Mouse (Mus musculus) CH12.LX (cell line): ENCODE measurements around the gene Kdm2b. TPM values are rescaled to one million over a fixed set of nuclear protein-coding genes. Genes with fewer than 3 reads are reported as not detected.

Experiments
- DNase-seq: peaks from one replicate; pipeline ENCODE4 v3.0.0-alpha.2; 2013; ENCODE audit errors: extremely low read depth
- H3K27ac ChIP-seq: 2 replicates; pipeline ENCODE4 v1.5.1; 2012; ENCODE audit warnings: low read depth, mild to moderate bottlenecking, control low read depth, moderate library complexity; ENCODE audit not compliant: insufficient read depth
- H3K27me3 ChIP-seq: replicated peaks from 2 replicates; pipeline ENCODE3; 2012; ENCODE audit warnings: inconsistent platforms
- H3K36me3 ChIP-seq, 2 experiments: replicated peaks in 1 of 2; 2 replicates each; pipeline versions ENCODE3 to v1.6.1; 2012; ENCODE audit warnings: inconsistent platforms in 1 of 2, low read length in 1 of 2, mild to moderate bottlenecking in 1 of 2, mixed read lengths in 1 of 2, moderate library complexity in 1 of 2; ENCODE audit not compliant: control insufficient read depth in 1 of 2, insufficient read depth in 1 of 2
- H3K4me1 ChIP-seq, 2 experiments: 2 replicates each; pipeline ENCODE4 v1.6.1; 2012; ENCODE audit warnings: inconsistent platforms in 1 of 2, moderate library complexity in 1 of 2; ENCODE audit not compliant: insufficient read depth in 2 of 2, control insufficient read depth in 1 of 2
- H3K4me2 ChIP-seq: 2 replicates; pipeline ENCODE4 v1.6.1; 2012; ENCODE audit warnings: low read depth, mild to moderate bottlenecking, control low read depth; ENCODE audit not compliant: poor library complexity, insufficient read depth, severe bottlenecking
- H3K4me3 ChIP-seq, 3 experiments: fragments of 150-350 bp in 1 of 3; sonication (generic) in 1 of 3; replicated peaks in 1 of 3; 2 replicates each; pipeline versions ENCODE3 to v1.5.1; 2011 to 2012; ENCODE audit warnings: low read depth in 2 of 3, low read length in 2 of 3, mild to moderate bottlenecking in 2 of 3, moderate library complexity in 2 of 3, control low read depth in 1 of 3, improper control_type of control experiment in 1 of 3, inconsistent platforms in 1 of 3, mixed read lengths in 1 of 3; ENCODE audit not compliant: poor library complexity in 1 of 3
- H3K79me2 ChIP-seq: replicated peaks from 2 replicates; pipeline ENCODE4 v1.6.1; 2012; ENCODE audit warnings: mild to moderate bottlenecking, moderate library complexity; ENCODE audit not compliant: control insufficient read depth, poor library complexity, insufficient read depth, severe bottlenecking; ENCODE audit errors: extremely low read depth
- H3K9ac ChIP-seq: 2 replicates; pipeline ENCODE4 v1.6.1; 2012; ENCODE audit warnings: low read depth, mild to moderate bottlenecking, control low read depth, moderate library complexity; ENCODE audit not compliant: insufficient read depth
- H3K9me3 ChIP-seq: replicated peaks from 2 replicates; pipeline ENCODE3; 2012; ENCODE audit warnings: low read length, inconsistent platforms, mixed read lengths
- BHLHE40 ChIP-seq: IDR thresholded peaks from 2 replicates; pipeline ENCODE4 v1.6.1; 2011; ENCODE audit warnings: mild to moderate bottlenecking, low read depth, low read length, improper control_type of control experiment
- CHD1 ChIP-seq: IDR thresholded peaks from 2 replicates; pipeline ENCODE4 v1.6.1; 2012; ENCODE audit warnings: low read depth, low read length, improper control_type of control experiment, inconsistent platforms
- CHD2 ChIP-seq: IDR thresholded peaks from 2 replicates; pipeline ENCODE4 v1.6.1; 2011; ENCODE audit warnings: low read length, improper control_type of control experiment
- CTCF ChIP-seq, 2 experiments: IDR thresholded peaks in 1 of 2; conservative IDR thresholded peaks in 1 of 2; 2 replicates each; pipeline ENCODE4 v1.5.1; 2011 to 2012; ENCODE audit warnings: low read depth in 2 of 2, low read length in 2 of 2, improper control_type of control experiment in 1 of 2, inconsistent platforms in 1 of 2, mild to moderate bottlenecking in 1 of 2, moderate library complexity in 1 of 2
- E2F4 ChIP-seq: IDR thresholded peaks from 2 replicates; pipeline ENCODE4 v1.6.1; 2011; ENCODE audit warnings: low read depth, low read length, improper control_type of control experiment; ENCODE audit not compliant: insufficient replicate concordance
- EP300 ChIP-seq: IDR thresholded peaks from 2 replicates; pipeline ENCODE4 v1.6.1; 2011; ENCODE audit warnings: low read length, improper control_type of control experiment
- ETS1 ChIP-seq: conservative IDR thresholded peaks from 2 replicates; pipeline ENCODE4 v1.6.1; 2012; ENCODE audit warnings: low read depth, mild to moderate bottlenecking, inconsistent platforms, low read length, improper control_type of control experiment, moderate library complexity
- IRF4 ChIP-seq: IDR thresholded peaks from 2 replicates; pipeline ENCODE4 v1.6.1; 2014; ENCODE audit warnings: low read depth, mild to moderate bottlenecking, inconsistent platforms, low read length, improper control_type of control experiment
- JUN ChIP-seq: IDR thresholded peaks from 2 replicates; pipeline ENCODE4 v1.6.1; 2011; ENCODE audit warnings: low read depth, mild to moderate bottlenecking, low read length, improper control_type of control experiment, moderate library complexity; ENCODE audit not compliant: insufficient read depth
- JUND ChIP-seq: conservative IDR thresholded peaks from 2 replicates; pipeline ENCODE4 v1.6.1; 2011; ENCODE audit warnings: low read depth, low read length, improper control_type of control experiment
- KAT2A ChIP-seq: IDR thresholded peaks from 2 replicates; pipeline ENCODE4 v1.6.1; 2012; ENCODE audit warnings: low read length, improper control_type of control experiment, inconsistent platforms; ENCODE audit not compliant: insufficient replicate concordance
- MAFK ChIP-seq: IDR thresholded peaks from 2 replicates; pipeline ENCODE4 v1.6.1; 2011; ENCODE audit warnings: low read length, improper control_type of control experiment; ENCODE audit not compliant: insufficient replicate concordance
- MAX ChIP-seq: IDR thresholded peaks from 2 replicates; pipeline ENCODE4 v1.6.1; 2011; ENCODE audit warnings: low read length, improper control_type of control experiment
- MAZ ChIP-seq: IDR thresholded peaks from 2 replicates; pipeline ENCODE4 v1.6.1; 2012; ENCODE audit warnings: low read depth, mild to moderate bottlenecking, inconsistent platforms, low read length, improper control_type of control experiment, moderate library complexity
- MXI1 ChIP-seq: IDR thresholded peaks from 2 replicates; pipeline ENCODE4 v1.6.1; 2011; ENCODE audit warnings: mild to moderate bottlenecking, low read depth, low read length, improper control_type of control experiment
- NRF1 ChIP-seq: IDR thresholded peaks from 2 replicates; pipeline ENCODE4 v1.6.1; 2014; ENCODE audit warnings: low read depth, mild to moderate bottlenecking, inconsistent platforms, low read length, improper control_type of control experiment, moderate library complexity
- POLR2AphosphoS2 ChIP-seq: IDR thresholded peaks from 2 replicates; pipeline ENCODE4 v1.6.1; 2011; ENCODE audit warnings: low read depth, low read length, improper control_type of control experiment
- RAD21 ChIP-seq: IDR thresholded peaks from 2 replicates; pipeline ENCODE4 v1.6.1; 2011; ENCODE audit warnings: low read depth, mild to moderate bottlenecking, low read length, improper control_type of control experiment, moderate library complexity
- RCOR1 ChIP-seq: conservative IDR thresholded peaks from 2 replicates; pipeline ENCODE4 v1.6.1; 2012; ENCODE audit warnings: low read depth, mild to moderate bottlenecking, inconsistent platforms, low read length, improper control_type of control experiment
- SMC3 ChIP-seq: IDR thresholded peaks from 2 replicates; pipeline ENCODE4 v1.6.1; 2011; ENCODE audit warnings: low read depth, low read length, improper control_type of control experiment
- TBP ChIP-seq: conservative IDR thresholded peaks from 2 replicates; pipeline ENCODE4 v1.6.1; 2011; ENCODE audit warnings: low read depth, low read length, improper control_type of control experiment
- TCF12 ChIP-seq: IDR thresholded peaks from 2 replicates; pipeline ENCODE4 v1.6.1; 2014; ENCODE audit warnings: low read depth, mild to moderate bottlenecking, inconsistent platforms, low read length, improper control_type of control experiment
- UBTF ChIP-seq: IDR thresholded peaks from 2 replicates; pipeline ENCODE4 v1.6.1; 2012; ENCODE audit warnings: low read depth, mild to moderate bottlenecking, inconsistent platforms, low read length, improper control_type of control experiment, moderate library complexity
- USF1 ChIP-seq: IDR thresholded peaks from 2 replicates; pipeline ENCODE4 v1.6.1; 2014; ENCODE audit warnings: low read depth, mild to moderate bottlenecking, inconsistent platforms, low read length, improper control_type of control experiment
- ZKSCAN1 ChIP-seq: IDR thresholded peaks from 2 replicates; pipeline ENCODE4 v1.6.1; 2012; ENCODE audit warnings: low read depth, inconsistent platforms, low read length, improper control_type of control experiment, borderline replicate concordance
- ZMIZ1 ChIP-seq: IDR thresholded peaks from 2 replicates; pipeline ENCODE4 v1.6.1; 2012; ENCODE audit warnings: low read depth, mild to moderate bottlenecking, inconsistent platforms, low read length, improper control_type of control experiment
- ZNF384 ChIP-seq: IDR thresholded peaks from 2 replicates; pipeline ENCODE4 v1.6.1; 2012; ENCODE audit warnings: low read depth, low read length, improper control_type of control experiment, inconsistent platforms
- dilution Hi-C: fragments of 300-500 bp; cut with MboI; formaldehyde crosslinking; loops from 2 replicates; pipeline ENCODE4 v1.14.3; 2020; ENCODE audit warnings: low sequenced_read_pairs; ENCODE audit not compliant: extremely low pct_unique_long_range_greater_than_20kb, extremely low pct_ligation_motif_present
- in situ Hi-C: fragments of 300-500 bp; cut with MboI; formaldehyde crosslinking; loops from 3 replicates; pipeline ENCODE4 v1.14.3; 2019; ENCODE audit warnings: low sequenced_read_pairs, low pct_ligation_motif_present, low pct_unique_long_range_greater_than_20kb, mixed read lengths
- polyA plus RNA-seq: library from polyadenylated mRNA; unstranded; fragments of >175 nt; gene quantifications from 2 replicates; pipeline ENCODE4 v1.2.1, GENCODE M21; 2012; ENCODE audit warnings: low read depth; ENCODE audit not compliant: insufficient read length
- total RNA-seq, 2 experiments: library from RNA; depleted of rRNA; stranded (reverse); fragments of 300-350 nt in 1 of 2; fragments of >200 nt in 1 of 2; gene quantifications; 2 replicates each; pipeline ENCODE4 v1.2.3; 2012 to 2014

Kdm2b gene
- total and polyA plus RNA-seq, 3 experiments, result 69.3 to 138 (median 80.1) TPM

- H3K4me1 ChIP-seq, result peaks cover 0 to 21% of the 10 kb centered on the region in 2 experiments; a peak in 2 of 4 replicates
- no peak overlapping the region for H3K4me3 ChIP-seq
- H3K27ac ChIP-seq, result no peak overlapping the region
- H3K79me2 ChIP-seq, result 0 out of 2 replicates have a peak, but pooled peaks cover 2% of the 10 kb centered on the region
- no peak for TF ChIP-seq ZKSCAN1
- no peak for TF ChIP-seq KAT2A
- no peak for TF ChIP-seq TCF12
- H3K9me3 ChIP-seq, result no peaks in the 10 kb centered on the region
- in situ Hi-C loops (no loop called here), dilution Hi-C loops (no loop called here)
- H3K9ac ChIP-seq, result no peak overlapping the region
- H3K4me2 ChIP-seq, result no peak overlapping the region
- no peak for DNase-seq
- no peaks in the 10 kb centered on the region for H3K27me3 ChIP-seq
- peaks cover 12 to 95% of the 10 kb centered on the region in 2 experiments for H3K36me3 ChIP-seq
Observed at GRCm38 (mm10) chr5:122923871-122924465, 65.7 kb downstream of the Kdm2b start.

GRCm38 (mm10) chr5:122921941-122922340, 67.7 kb downstream of the Kdm2b start:
- dilution Hi-C loops, result no loop called here
- no peak overlapping the region for H3K9ac ChIP-seq
- no peaks in the 10 kb centered on the region for H3K9me3 ChIP-seq

GRCm38 (mm10) chr5:122920557-122920956, 69.1 kb downstream of the Kdm2b start:
- Histone ChIP-seq H3K9me3 (no peaks in the 10 kb centered on the region), H3K4me3 (no peak overlapping the region), H3K4me2 (no peak overlapping the region), H3K4me1 (peaks cover 0 to 25% of the 10 kb centered on the region in 2 experiments; a peak in 2 of 4 replicates), H3K79me2 (0 out of 2 replicates have a peak, but pooled peaks cover 2% of the 10 kb centered on the region), H3K9ac (no peak overlapping the region), H3K27ac (no peak overlapping the region), H3K36me3 (peaks cover 12 to 92% of the 10 kb centered on the region in 2 experiments), H3K27me3 (no peaks in the 10 kb centered on the region)
- no peak for DNase-seq
- in situ Hi-C loops, result no loop called here
- dilution Hi-C loops, result no loop called here
- no peak for TF ChIP-seq POLR2AphosphoS2
- no peak for TF ChIP-seq MAFK
- TF ChIP-seq CHD2, result no peak
- TF ChIP-seq ETS1, result no peak
- TF ChIP-seq EP300, result no peak
- TF ChIP-seq UBTF, result no peak
- no peak for TF ChIP-seq KAT2A
- TF ChIP-seq RAD21, result no peak
- no peak for TF ChIP-seq JUND
- TF ChIP-seq USF1, result no peak
- TF ChIP-seq RCOR1, result no peak
- TF ChIP-seq MXI1, result no peak
- no peak for TF ChIP-seq MAX
- TF ChIP-seq CHD1, result no peak
- no peak for TF ChIP-seq CTCF (conservative IDR thresholded peaks at IDR 0.05 in 1 of 2, IDR thresholded peaks at IDR 0.05 in 1 of 2; ENCODE audit: low read depth in 2 of 2, low read length in 2 of 2)
- no peak for TF ChIP-seq IRF4

More at GRCm38 (mm10) chr5:122921941-122922340, 67.7 kb downstream of the Kdm2b start:
- H3K27ac ChIP-seq, result no peak overlapping the region
- H3K4me3 ChIP-seq, result no peak overlapping the region
- in situ Hi-C loops, result no loop called here
- no peak overlapping the region for H3K4me2 ChIP-seq
- H3K4me1 ChIP-seq, result peaks cover 0 to 34% of the 10 kb centered on the region in 2 experiments; a peak in 2 of 4 replicates
- DNase-seq, result no peak
- H3K36me3 ChIP-seq, result peaks cover 12 to 95% of the 10 kb centered on the region in 2 experiments
- no peaks in the 10 kb centered on the region for H3K27me3 ChIP-seq
- 0 out of 2 replicates have a peak, but pooled peaks cover 2% of the 10 kb centered on the region for H3K79me2 ChIP-seq
- no peak for TF ChIP-seq E2F4
- no peak for TF ChIP-seq IRF4
- TF ChIP-seq TCF12, result no peak
- no peak for TF ChIP-seq ETS1
- TF ChIP-seq EP300, result no peak
- TF ChIP-seq ZKSCAN1, result no peak
- no peak for TF ChIP-seq SMC3
- TF ChIP-seq RCOR1, result no peak
- no peak for TF ChIP-seq MAZ
- no peak for TF ChIP-seq TBP
- TF ChIP-seq ZMIZ1, result no peak
- no peak for TF ChIP-seq ZNF384
- no peak for TF ChIP-seq BHLHE40
- no peak for TF ChIP-seq CHD2
- TF ChIP-seq JUN, result no peak
- TF ChIP-seq MAFK, result no peak
- no peak for TF ChIP-seq NRF1
- TF ChIP-seq CTCF (conservative IDR thresholded peaks at IDR 0.05 in 1 of 2, IDR thresholded peaks at IDR 0.05 in 1 of 2; ENCODE audit: low read depth in 2 of 2, low read length in 2 of 2), result no peak
- TF ChIP-seq, all 38 proteins: peak for 0
